Mouse (Mus musculus) heart, embryonic 14.5 days (tissue): Measurements from ENCODE around the gene Srsf7. TPM values are rescaled to one million over a fixed set of nuclear protein-coding genes. Genes with fewer than 3 reads are reported as not detected.

Source experiments
- ATAC-seq: fragments of 200-750 bp; cut with Nextera tagmentation; 2 replicates; pipeline ENCODE4 v1.8.0; 2017; ENCODE audit warnings: low read depth, moderate TSS enrichment; ENCODE audit not compliant: insufficient number of reproducible peaks, insufficient read depth, low FRiP score
- H3K27ac ChIP-seq, 2 experiments: fragments of 200-500 bp in 1 of 2; fragments of 300-500 bp in 1 of 2; sonication (generic) in 1 of 2; replicated peaks in 1 of 2; 2 replicates each; pipeline ENCODE4 v1.5.1; 2012 to 2014; ENCODE audit warnings: low read depth in 2 of 2, low read length in 2 of 2, control low read depth in 1 of 2, mild to moderate bottlenecking in 1 of 2, mixed read lengths in 1 of 2; ENCODE audit not compliant: control insufficient read depth in 1 of 2, insufficient read depth in 1 of 2
- H3K27me3 ChIP-seq: fragments of 300-500 bp; sonication (generic); 2 replicates; pipeline ENCODE4 v1.6.1; 2014; ENCODE audit warnings: mild to moderate bottlenecking, low read length, control low read depth; ENCODE audit not compliant: control insufficient read depth, insufficient read depth
- H3K36me3 ChIP-seq: fragments of 300-500 bp; sonication (generic); 2 replicates; pipeline ENCODE4 v1.6.1; 2014; ENCODE audit warnings: mild to moderate bottlenecking, control low read depth, low read length, mixed read lengths; ENCODE audit not compliant: control insufficient read depth, insufficient read depth
- H3K4me1 ChIP-seq, 2 experiments: fragments of 200-500 bp in 1 of 2; fragments of 300-500 bp in 1 of 2; sonication (generic) in 1 of 2; 2 replicates each; pipeline ENCODE4 v1.6.1; 2012 to 2014; ENCODE audit warnings: low read length in 2 of 2, control low read depth in 1 of 2, mixed read lengths in 1 of 2; ENCODE audit not compliant: control insufficient read depth in 2 of 2, insufficient read depth in 2 of 2
- H3K4me2 ChIP-seq: fragments of 300-500 bp; sonication (generic); 2 replicates; pipeline ENCODE4 v1.6.1; 2014; ENCODE audit warnings: mild to moderate bottlenecking, low read length
- H3K4me3 ChIP-seq, 2 experiments: fragments of 200-500 bp in 1 of 2; fragments of 300-500 bp in 1 of 2; sonication (generic) in 1 of 2; 2 replicates each; pipeline ENCODE4 v1.5.1; 2012 to 2014; ENCODE audit warnings: low read length in 2 of 2, mild to moderate bottlenecking in 2 of 2, control low read depth in 1 of 2, low read depth in 1 of 2, moderate library complexity in 1 of 2; ENCODE audit not compliant: control insufficient read depth in 1 of 2, insufficient read depth in 1 of 2
- H3K9ac ChIP-seq: fragments of 300-500 bp; sonication (generic); 2 replicates; pipeline ENCODE4 v1.6.1; 2014; ENCODE audit warnings: mild to moderate bottlenecking, low read length
- H3K9me3 ChIP-seq: fragments of 300-500 bp; sonication (generic); 2 replicates; pipeline ENCODE4 v1.6.1; 2016; ENCODE audit warnings: low read length, control low read depth; ENCODE audit not compliant: control insufficient read depth
- WGBS: fragments of 180-500 bp; shearing (Covaris S2); extraction: QIAGEN DNeasy Blood & Tissue Kit; methylation state at CpG from one replicate; pipeline ENCODE4 v1.1.7; 2014; 5-methylcytosine and 5-hydroxymethylcytosine counted together
- polyA plus RNA-seq: library from polyadenylated mRNA; unstranded; fragments of >200 nt; fragmentation: Nextera tagmentation; extraction: Ambion mirVana; gene quantifications from 2 replicates; pipeline ENCODE4 v1.2.1, GENCODE M21; 2014

Gene Srsf7
- polyA plus RNA-seq, 1 experiment from 2014 or later: 275 TPM

DNA sequence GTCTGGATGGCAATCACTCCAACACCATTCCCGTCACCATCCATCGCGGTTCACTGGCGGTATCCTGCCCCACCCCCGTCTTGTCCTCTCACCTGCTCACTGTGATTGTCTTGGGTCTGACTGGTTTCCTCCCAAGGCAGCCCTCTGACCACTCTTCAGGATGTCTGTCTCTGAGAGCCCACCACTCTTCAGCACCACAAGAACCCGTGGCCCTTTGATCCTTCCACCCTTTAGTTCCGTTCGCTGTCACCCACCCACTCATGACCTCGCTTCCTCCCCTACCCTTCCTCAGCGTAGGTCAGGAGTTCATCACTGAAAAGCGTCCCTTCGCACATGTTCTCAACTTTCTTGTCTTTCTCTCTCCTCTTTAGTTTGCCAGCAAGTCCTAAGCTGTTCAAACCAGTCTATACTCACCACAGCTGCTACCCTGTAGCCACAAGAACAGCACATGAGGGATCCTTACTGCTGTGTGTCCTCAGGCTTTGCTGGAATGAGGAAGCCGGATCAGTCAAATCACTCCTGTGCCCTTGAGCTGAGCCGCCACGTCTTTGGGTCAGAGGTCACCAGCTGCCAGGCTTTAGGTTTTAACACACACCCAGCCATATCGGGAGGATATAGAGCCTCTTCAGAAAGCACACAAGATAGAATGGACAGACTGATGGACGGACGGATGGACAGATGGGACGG is 32.3 kb downstream of the Srsf7 start:
- Histone ChIP-seq H3K36me3 (no peaks in the 10 kb centered on the region), H3K27me3 (no peaks in the 10 kb centered on the region), H3K9me3 (no peaks in the 10 kb centered on the region), H3K27ac (no peak overlapping the region), H3K9ac (no peak overlapping the region), H3K4me1 (peaks cover 0 to 3% of the 10 kb centered on the region in 2 experiments; a peak in 1 of 4 replicates), H3K4me3 (no peak overlapping the region), H3K4me2 (no peak overlapping the region)
- ATAC-seq: 0 out of 2 replicates have a peak, but pooled peaks have one; percentile 21
- WGBS: 71% methylated on average over 19 of the region's 19 CpGs

DNA sequence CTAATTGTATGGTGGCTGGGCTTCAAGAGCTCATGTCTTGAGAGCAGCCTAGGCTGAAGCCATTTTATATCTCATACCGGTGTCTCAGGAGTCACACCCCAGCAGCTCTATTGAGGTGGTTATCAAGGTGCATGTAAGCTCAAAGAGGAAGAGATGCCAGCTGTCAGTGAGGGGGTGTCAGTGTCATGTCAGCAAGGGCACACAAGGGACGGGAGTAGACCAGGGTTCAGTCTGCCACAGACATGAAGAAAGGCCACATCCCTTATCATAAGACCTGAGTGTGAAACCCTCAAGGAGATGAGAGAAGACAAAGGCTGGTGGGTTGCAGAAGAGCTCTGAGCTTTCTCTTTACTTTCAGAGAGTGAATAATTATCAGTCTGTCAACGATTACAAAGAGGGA is 33.0 kb downstream of the Srsf7 start:
- 51% methylated on average over 3 of the region's 3 CpGs for WGBS
- Histone ChIP-seq H3K4me2 (no peak overlapping the region), H3K36me3 (no peaks in the 10 kb centered on the region), H3K9me3 (no peaks in the 10 kb centered on the region), H3K27ac (no peak overlapping the region), H3K4me1 (peaks cover 0 to 3% of the 10 kb centered on the region in 2 experiments; a peak in 1 of 4 replicates), H3K9ac (no peak overlapping the region), H3K27me3 (no peaks in the 10 kb centered on the region), H3K4me3 (no peak overlapping the region)
- ATAC-seq: no peak

DNA sequence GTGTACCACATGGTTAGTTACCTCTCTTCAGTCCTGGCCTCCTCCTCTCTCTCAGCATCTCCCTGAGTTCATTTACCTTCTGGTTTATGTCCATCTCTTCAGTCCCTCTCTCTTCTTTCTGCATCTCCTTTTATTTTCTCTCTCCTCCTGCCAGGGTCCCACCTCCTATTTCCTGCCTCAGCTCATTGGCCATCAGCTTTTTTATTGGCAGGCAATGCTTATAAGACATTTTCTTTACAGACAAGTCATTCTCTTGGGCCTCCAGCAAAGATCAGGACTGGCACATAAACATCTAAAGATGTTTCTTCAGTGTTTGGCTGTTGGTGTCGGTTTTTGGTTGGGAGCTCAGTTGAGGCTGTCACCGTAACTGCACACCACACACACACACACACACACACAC is 33.4 kb downstream of the Srsf7 start:
- Histone ChIP-seq H3K27me3 (no peaks in the 10 kb centered on the region), H3K4me2 (no peak overlapping the region), H3K4me1 (peaks cover under 1 to 7% of the 10 kb centered on the region in 2 experiments), H3K9ac (no peak overlapping the region), H3K36me3 (no peaks in the 10 kb centered on the region), H3K4me3 (no peak overlapping the region), H3K9me3 (no peaks in the 10 kb centered on the region), H3K27ac (no peak overlapping the region)
- 86% methylated on average over 2 of the region's 2 CpGs for WGBS
- no peak for ATAC-seq

DNA sequence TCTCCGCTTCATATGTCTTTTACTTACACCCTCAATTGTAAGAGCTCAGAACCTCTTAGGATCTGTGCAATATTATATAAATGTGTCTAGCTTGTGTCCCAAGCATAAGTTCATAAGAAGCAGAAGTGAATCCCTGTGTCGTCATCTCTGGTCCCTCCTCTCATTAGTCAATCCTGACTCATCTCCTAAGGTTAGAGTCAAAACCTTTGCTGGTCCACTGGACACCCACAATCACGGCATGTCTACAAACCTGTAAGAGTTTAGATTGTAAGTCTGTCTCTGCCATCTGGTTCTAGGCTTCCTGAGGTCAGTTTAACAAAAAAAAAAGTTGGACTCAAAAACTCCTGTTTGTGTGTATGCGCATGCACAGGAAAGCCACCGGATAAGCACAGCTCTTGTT is 34.3 kb downstream of the Srsf7 start:
- H3K4me2 ChIP-seq: no peak overlapping the region
- no peak overlapping the region for H3K9ac ChIP-seq
- no peaks in the 10 kb centered on the region for H3K27me3 ChIP-seq
- H3K36me3 ChIP-seq: no peaks in the 10 kb centered on the region
- no peak overlapping the region for H3K4me3 ChIP-seq
- H3K4me1 ChIP-seq: peaks cover 9 to 16% of the 10 kb centered on the region in 2 experiments
- WGBS: 72% methylated on average over 5 of the region's 5 CpGs
- no peak overlapping the region for H3K27ac ChIP-seq
- no peak for ATAC-seq
- H3K9me3 ChIP-seq: no peaks in the 10 kb centered on the region

DNA sequence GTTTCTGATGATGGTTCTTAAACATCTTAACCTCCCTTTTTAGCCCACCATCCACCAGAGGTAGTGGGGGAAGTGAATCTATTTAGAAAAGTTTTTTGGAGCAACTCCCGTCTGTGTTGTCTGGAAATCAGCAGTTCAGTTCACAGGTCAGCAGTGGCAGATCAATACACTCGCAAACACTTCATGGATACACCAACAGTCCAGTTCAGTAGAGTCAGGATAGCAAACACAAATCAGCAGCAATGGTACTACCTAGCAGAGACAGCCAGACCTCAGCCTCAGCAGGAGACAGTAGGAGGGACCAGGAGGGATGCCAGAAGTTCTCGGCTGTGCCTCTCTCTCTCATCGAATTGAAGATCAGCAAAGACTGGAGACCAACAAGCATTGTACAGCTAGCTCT is 35.2 kb downstream of the Srsf7 start:
- H3K4me3 ChIP-seq: no peak overlapping the region
- peaks cover 13 to 20% of the 10 kb centered on the region in 2 experiments for H3K4me1 ChIP-seq
- H3K9ac ChIP-seq: no peak overlapping the region
- H3K9me3 ChIP-seq: no peaks in the 10 kb centered on the region
- no peak for ATAC-seq
- no peaks in the 10 kb centered on the region for H3K27me3 ChIP-seq
- H3K36me3 ChIP-seq: no peaks in the 10 kb centered on the region
- no peak overlapping the region for H3K27ac ChIP-seq
- no peak overlapping the region for H3K4me2 ChIP-seq
- 87% methylated on average over 4 of the region's 4 CpGs for WGBS

DNA sequence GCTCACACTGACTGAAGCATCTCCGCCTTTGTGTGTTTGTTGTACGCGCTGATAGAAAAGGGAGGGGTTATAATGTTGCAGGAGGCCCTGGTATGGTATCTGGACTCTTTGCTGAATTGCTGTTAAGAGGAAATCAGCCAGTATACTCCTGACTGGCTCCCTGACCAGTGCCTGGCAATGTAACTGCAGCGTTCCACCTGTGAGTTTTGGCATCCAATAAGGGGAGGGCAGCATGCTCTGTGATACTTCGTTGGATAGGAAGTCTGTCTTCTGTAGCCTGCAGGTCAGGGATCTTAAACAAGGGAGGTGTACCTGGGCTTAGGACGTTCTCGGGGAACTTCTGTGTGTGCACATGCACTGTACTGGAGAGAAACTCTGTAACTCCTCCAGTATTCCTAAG is 36.2 kb downstream of the Srsf7 start:
- no peak overlapping the region for H3K9ac ChIP-seq
- no peaks in the 10 kb centered on the region for H3K9me3 ChIP-seq
- 88% methylated on average over 7 of the region's 7 CpGs for WGBS
- H3K27me3 ChIP-seq: no peaks in the 10 kb centered on the region
- H3K4me2 ChIP-seq: no peak overlapping the region
- H3K27ac ChIP-seq: no peak overlapping the region
- no peak for ATAC-seq
- H3K4me1 ChIP-seq: peaks cover 15 to 23% of the 10 kb centered on the region in 2 experiments
- no peaks in the 10 kb centered on the region for H3K36me3 ChIP-seq
- no peak overlapping the region for H3K4me3 ChIP-seq

DNA sequence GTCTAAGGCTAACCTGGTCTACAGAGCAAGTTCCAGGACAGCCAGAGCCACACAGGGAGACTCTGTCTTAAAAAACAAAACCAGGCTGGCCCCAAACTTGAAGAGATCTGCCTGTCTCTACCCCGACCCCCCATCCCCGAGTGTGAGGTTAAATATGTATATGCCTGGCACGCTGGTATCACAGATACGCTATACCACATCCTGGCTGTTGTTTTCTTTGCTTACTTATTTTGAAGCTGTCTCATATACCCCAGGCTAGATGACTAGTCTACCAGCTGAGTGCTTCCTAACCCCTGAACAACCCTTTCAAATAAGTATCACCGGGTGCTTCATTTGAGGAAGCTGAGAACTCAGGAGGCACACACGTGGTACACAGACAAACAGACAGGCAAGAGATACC is 37.3 kb downstream of the Srsf7 start:
- Histone ChIP-seq H3K4me2 (no peak overlapping the region), H3K4me1 (peaks cover 20 to 24% of the 10 kb centered on the region in 2 experiments), H3K4me3 (no peak overlapping the region), H3K27ac (no peak overlapping the region), H3K9ac (no peak overlapping the region), H3K9me3 (no peaks in the 10 kb centered on the region), H3K27me3 (no peaks in the 10 kb centered on the region), H3K36me3 (no peaks in the 10 kb centered on the region)
- ATAC-seq: no peak
- 90% methylated on average over 6 of the region's 6 CpGs for WGBS
